Mouse (Mus musculus): ENCODE results near the gene Palm2. TPM values are rescaled to one million over a fixed set of nuclear protein-coding genes. Genes with fewer than 3 reads are reported as not detected.
A peak's percentile ranks its signal among the peaks of the same experiment; 100 is the strongest.

Gene Palm2
- polyA plus RNA-seq, 1 experiment from 2014 or later, result 2.6 TPM

DNA sequence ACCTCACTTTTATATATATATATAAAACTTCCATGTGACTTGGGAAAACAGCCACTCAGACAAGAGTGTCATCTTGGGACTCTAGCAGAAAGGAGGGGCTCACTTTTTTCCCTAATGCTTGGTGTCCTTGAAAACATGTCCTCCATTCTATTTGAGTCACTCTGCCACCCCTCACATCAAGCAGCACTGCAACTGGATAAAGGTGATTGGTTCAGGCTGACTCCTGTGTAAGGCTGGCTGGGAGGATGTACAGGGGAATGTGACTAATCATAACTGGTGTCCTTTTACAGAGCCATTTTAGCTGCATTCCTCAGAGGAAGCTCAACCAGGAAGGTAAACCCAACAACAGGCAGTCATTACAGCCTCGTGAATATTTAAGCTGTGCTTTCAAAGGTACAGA is 200.9 kb downstream of the Palm2 start:
- no peaks in the 10 kb centered on the region for H3K27me3 ChIP-seq (replicated peaks)
- H3K4me2 ChIP-seq (replicated peaks), result no peak overlapping the region
- H3K27ac ChIP-seq, result no peak overlapping the region
- no peak overlapping the region for H3K9ac ChIP-seq
- no peaks in the 10 kb centered on the region for H3K36me3 ChIP-seq
- H3K9me3 ChIP-seq, result no peaks in the 10 kb centered on the region
- WGBS, result 54% methylated on average over 1 of the region's 1 CpGs
- ATAC-seq (ENCODE audit: low FRiP score, low read depth), result no peak
- H3K4me1 ChIP-seq, result peaks cover 14% of the 10 kb centered on the region
- no peak overlapping the region for H3K4me3 ChIP-seq

DNA sequence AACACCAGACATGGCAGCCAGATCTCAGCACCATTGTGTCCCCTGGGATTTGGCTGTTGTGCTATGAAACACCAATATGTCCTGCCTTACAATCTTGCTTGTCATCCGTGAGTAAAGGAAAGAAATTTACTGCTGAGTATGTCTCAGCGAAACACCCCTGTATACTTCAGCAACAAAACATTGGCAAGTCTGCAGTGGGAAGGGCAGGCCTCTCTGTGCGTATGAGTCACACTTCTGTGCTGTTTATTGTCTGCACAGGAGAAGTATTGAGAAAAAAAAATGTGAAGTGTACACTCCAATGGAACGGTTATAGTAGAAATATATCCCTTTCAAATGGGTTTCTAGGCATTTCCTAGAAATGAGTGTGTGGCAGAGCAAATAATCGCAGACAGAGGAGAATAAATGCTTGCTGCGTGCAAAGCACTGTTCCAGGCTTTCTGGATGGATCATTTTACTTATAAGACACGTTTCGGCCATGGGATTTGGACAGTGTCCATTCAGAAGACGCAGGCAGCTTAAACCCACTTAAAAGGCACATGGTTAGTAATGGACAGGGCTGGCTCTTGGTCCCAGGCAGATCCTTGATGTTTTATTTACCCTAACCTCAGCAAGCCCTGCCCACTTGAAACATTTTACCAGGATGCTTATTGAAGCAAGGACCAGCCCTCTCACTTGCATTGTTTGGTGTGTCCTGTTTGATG is 202.9 kb downstream of the Palm2 start:
- Histone ChIP-seq H3K27me3 (replicated peaks) (no peaks in the 10 kb centered on the region), H3K4me2 (replicated peaks) (no peak overlapping the region), H3K4me3 (no peak overlapping the region), H3K9ac (no peak overlapping the region), H3K27ac (no peak overlapping the region), H3K4me1 (peaks cover 14% of the 10 kb centered on the region), H3K9me3 (no peaks in the 10 kb centered on the region), H3K36me3 (no peaks in the 10 kb centered on the region)
- 82% methylated on average over 9 of the region's 9 CpGs for WGBS
- no peak for ATAC-seq (ENCODE audit: low FRiP score, low read depth)

DNA sequence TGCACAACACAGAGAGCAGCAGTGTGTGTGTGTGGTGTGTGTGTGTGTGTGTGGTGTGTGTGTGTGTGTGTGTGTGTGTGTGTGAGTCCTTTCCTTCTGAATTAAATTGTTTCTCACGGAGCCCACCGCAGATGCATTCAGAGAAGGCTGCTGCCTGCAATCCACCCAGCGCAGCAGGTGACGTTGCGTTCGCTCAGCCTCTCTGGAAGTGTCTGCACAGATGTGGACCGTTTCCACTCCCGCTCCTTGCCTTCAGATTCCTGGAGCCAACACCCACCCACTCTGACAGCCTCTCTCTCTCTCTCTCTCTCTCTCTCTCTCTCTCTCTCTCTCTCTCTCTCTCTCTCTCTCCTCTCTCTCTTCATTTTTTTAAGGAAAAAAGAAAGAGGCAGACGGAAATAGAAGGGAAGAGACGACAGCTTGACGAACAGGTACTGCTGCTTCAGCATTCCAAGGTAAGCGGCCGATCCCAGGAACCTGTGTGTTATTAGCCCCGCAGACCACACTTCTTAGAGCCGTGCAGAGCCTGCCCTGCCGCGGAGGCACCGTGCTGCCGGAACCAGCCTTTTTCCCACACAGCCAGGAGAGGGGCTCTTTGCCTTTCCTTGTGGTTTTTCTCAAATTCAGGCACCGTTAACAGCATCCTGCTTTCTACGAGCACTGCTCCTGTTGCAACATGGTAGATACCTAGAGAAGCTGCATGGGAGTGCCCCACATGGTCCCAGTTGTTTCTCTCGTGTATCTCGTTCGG is 203.8 kb downstream of the Palm2 start:
- Histone ChIP-seq H3K36me3 (no peaks in the 10 kb centered on the region), H3K9me3 (no peaks in the 10 kb centered on the region), H3K27ac (no peak overlapping the region; the same call in 1 of the 2 replicates), H3K4me3 (peak overlapping the region; percentile 18), H3K4me2 (replicated peaks) (peak overlapping the region; percentile 57), H3K27me3 (replicated peaks) (no peaks in the 10 kb centered on the region), H3K4me1 (peaks cover 14% of the 10 kb centered on the region), H3K9ac (peak overlapping the region; percentile 47; the same call in 1 of the 2 replicates)
- ATAC-seq (ENCODE audit: low FRiP score, low read depth), result peak; percentile 63
- whole genome bisulfite sequencing, result 27% methylated on average over 24 of the region's 24 CpGs

DNA sequence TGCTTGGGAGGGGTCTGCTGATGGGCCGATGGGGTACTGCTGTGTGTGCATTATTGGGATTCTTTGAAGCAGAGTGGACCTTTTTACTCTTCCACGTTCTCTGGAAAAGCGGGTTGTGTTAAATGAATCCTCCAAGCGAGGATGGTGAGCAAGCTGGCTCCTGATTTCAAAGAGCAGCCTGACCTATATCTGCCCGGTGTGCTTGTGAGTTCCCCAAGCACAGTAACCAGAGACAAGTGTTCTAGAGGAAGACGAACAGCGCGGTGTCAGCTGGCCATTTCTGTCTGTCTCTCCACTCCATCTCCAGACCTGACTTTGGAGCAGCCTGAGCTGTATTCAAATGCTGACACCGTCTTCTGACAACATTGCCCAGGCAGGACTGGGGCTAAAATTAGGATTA is 204.9 kb downstream of the Palm2 start:
- WGBS, result 80% methylated on average over 9 of the region's 9 CpGs
- Histone ChIP-seq H3K36me3 (no peaks in the 10 kb centered on the region), H3K9me3 (no peaks in the 10 kb centered on the region), H3K4me3 (no peak overlapping the region), H3K27ac (no peak overlapping the region), H3K27me3 (replicated peaks) (no peaks in the 10 kb centered on the region), H3K9ac (no peak overlapping the region), H3K4me2 (replicated peaks) (peak overlapping the region; percentile 57; the same call in 1 of the 2 replicates), H3K4me1 (peaks cover 14% of the 10 kb centered on the region)
- no peak for ATAC-seq (ENCODE audit: low FRiP score, low read depth)

DNA sequence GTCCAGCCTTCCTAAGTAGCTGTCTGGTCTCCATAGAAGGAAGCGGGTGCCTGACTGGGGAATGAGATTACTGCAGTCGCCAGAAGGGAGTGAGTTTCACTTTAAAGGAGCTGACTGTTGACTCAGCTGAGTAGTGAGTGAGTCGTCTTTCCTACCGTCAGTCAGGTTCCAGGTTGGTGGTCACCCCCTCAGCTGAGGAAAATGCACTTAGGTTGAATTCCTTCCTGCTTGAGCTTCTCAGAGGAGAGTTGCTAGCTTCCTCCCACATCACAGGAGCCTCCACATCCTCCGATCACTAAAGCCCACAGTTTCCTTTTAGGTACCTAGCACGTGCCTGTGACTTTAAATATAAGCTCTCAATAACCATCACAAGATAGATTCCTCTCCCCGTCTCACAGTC is 206.2 kb downstream of the Palm2 start:
- Histone ChIP-seq H3K4me3 (no peak overlapping the region), H3K36me3 (no peaks in the 10 kb centered on the region)

DNA sequence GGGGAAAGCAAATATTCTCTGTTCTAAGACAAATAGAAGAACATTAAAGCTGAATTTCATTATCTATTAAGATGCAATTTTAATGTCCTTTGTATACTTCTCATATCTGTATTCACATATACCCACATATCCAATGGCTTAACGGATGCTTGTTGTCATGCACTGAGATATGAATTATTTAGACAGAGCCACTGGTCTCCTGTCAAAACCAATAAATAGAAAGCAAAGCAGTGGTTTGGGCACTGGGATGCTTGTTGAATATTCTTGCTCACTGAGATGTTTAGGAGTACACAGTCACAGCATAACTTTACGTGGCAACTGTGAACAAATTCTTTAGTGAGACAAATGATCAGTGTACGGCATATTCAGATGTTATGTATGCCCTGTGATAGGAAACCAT is 206.9 kb downstream of the Palm2 start:
- Histone ChIP-seq H3K9me3 (no peaks in the 10 kb centered on the region), H3K4me2 (replicated peaks) (no peak overlapping the region), H3K36me3 (no peaks in the 10 kb centered on the region), H3K27me3 (replicated peaks) (no peaks in the 10 kb centered on the region), H3K4me3 (no peak overlapping the region), H3K9ac (no peak overlapping the region), H3K27ac (no peak overlapping the region), H3K4me1 (peaks cover 14% of the 10 kb centered on the region)
- no peak for ATAC-seq (ENCODE audit: low FRiP score, low read depth)
- 88% methylated on average over 3 of the region's 3 CpGs for WGBS

More for the DNA sequence above, 206.2 kb downstream of the Palm2 start:
- Histone ChIP-seq H3K9ac (no peak overlapping the region), H3K4me1 (peaks cover 14% of the 10 kb centered on the region), H3K27ac (no peak overlapping the region), H3K9me3 (no peaks in the 10 kb centered on the region), H3K27me3 (replicated peaks) (no peaks in the 10 kb centered on the region), H3K4me2 (replicated peaks) (no peak overlapping the region)
- WGBS, result 55% methylated on average over 7 of the region's 7 CpGs
- no peak for ATAC-seq (ENCODE audit: low FRiP score, low read depth)

DNA sequence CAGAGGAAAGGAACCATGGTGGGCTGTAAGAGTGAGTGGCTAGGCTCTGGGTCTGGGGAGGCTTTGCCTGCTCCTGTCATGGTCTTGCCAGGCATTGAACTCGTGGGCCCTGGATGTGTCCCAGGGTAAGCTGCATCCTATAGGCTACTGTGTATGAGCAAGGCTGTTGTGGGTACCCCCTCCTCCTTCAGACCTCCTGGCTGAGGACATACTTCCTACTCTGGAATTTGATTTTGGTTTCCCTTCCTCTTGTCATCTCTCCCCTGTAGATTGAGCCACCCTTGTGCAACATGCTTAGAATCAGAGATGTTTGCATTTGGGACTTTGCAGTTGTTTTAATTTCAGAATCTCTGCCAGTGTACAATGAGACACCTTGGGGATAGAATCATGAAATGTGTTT is 216.9 kb downstream of the Palm2 start:
- Histone ChIP-seq H3K9me3 (no peaks in the 10 kb centered on the region), H3K4me1 (no peaks in the 10 kb centered on the region)

DNA sequence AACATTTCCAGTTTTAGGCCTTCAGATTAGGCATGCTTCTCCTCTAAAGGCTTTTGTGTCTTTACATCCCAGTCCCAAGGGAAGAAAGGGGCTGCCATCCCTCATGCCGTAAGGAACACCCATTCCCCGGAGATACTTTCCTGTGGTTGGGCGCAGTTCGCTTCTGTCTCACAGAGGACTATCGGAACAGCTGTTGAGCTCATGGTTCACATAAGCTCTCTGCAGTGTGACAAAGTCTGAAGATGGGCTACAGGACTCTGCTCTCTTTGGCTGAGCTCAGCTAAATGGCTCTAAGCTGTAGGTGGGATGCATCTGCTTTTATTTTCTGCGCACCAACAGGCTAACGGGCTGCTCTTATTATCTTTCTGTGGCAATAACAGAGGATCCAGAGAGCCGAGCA is 217.5 kb downstream of the Palm2 start:
- Histone ChIP-seq H3K4me3 (no peak overlapping the region), H3K4me2 (replicated peaks) (no peak overlapping the region), H3K4me1 (no peaks in the 10 kb centered on the region), H3K9me3 (no peaks in the 10 kb centered on the region), H3K27ac (no peak overlapping the region), H3K36me3 (no peaks in the 10 kb centered on the region), H3K9ac (no peak overlapping the region), H3K27me3 (replicated peaks) (no peaks in the 10 kb centered on the region)
- 83% methylated on average over 8 of the region's 8 CpGs for WGBS
- ATAC-seq (ENCODE audit: low FRiP score, low read depth), result no peak

More for the DNA sequence above, 216.9 kb downstream of the Palm2 start:
- no peak overlapping the region for H3K4me3 ChIP-seq
- no peak overlapping the region for H3K4me2 ChIP-seq (replicated peaks)
- no peak overlapping the region for H3K9ac ChIP-seq
- no peaks in the 10 kb centered on the region for H3K27me3 ChIP-seq (replicated peaks)
- H3K27ac ChIP-seq, result no peak overlapping the region
- no peak for ATAC-seq (ENCODE audit: low FRiP score, low read depth)
- 78% methylated on average over 1 of the region's 1 CpGs for WGBS
- no peaks in the 10 kb centered on the region for H3K36me3 ChIP-seq

DNA sequence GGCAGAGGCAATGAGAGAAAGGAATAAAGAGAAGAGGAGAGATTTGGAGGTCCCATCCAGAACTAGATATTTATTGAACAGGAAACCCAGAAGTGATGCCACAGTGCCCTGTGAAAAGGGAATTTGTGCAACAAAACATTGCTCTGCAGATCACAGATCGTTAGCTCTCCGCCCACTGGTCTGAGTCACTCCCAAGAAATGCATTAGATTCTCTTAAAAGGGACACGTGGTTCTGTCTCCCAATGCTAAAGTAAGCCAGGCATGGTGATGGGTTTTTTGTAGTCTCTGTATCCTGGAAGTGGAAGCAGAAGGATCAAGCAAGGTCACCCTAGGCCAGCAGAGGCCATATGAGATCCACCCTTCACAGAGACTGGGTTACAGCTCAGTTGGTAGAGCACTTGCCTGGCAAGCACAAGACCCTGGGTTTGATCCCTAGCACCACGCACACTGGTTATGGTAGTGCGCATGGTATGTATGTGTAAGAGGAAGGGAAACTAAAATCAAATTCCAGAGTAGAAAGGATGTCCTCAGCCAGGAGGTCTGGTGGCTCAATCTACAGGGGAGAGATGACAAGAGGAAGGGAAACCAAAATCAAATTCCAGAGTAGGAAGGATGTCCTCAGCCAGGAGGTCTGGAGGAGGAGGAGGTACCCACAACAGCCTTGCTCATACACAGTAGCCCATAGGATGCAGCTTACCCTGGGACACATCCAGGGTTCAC is 218.3 kb downstream of the Palm2 start:
- no peak overlapping the region for H3K9ac ChIP-seq
- no peak for ATAC-seq (ENCODE audit: low FRiP score, low read depth)

DNA sequence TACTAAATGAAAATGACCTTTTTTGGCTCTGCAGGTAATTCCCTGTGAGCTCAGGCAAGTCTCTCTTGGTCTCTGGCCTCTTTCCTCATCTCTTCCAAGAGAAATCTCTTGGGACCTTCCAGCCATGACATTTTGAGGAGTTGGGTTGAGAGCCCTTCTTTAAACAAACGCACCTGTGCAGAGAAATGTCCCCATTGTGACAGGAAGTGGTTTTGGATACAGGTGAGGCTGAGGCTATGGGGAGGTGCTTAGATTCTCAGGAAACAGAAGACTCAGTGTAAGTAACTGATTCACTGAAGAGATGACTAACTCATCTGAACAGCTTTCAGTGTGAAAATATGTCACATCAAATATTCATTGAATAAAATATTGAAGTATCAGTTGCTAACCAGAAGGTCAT is 221.9 kb downstream of the Palm2 start:
- Histone ChIP-seq H3K4me2 (replicated peaks) (no peak overlapping the region), H3K36me3 (no peaks in the 10 kb centered on the region), H3K4me3 (no peak overlapping the region), H3K27me3 (replicated peaks) (no peaks in the 10 kb centered on the region), H3K9me3 (no peaks in the 10 kb centered on the region), H3K4me1 (peaks cover 11% of the 10 kb centered on the region; the same call in 1 of the 2 replicates), H3K9ac (no peak overlapping the region), H3K27ac (no peak overlapping the region)
- 77% methylated on average over 1 of the region's 1 CpGs for WGBS
- no peak for ATAC-seq (ENCODE audit: low FRiP score, low read depth)

More for the DNA sequence above, 218.3 kb downstream of the Palm2 start:
- no peaks in the 10 kb centered on the region for H3K27me3 ChIP-seq (replicated peaks)
- H3K4me3 ChIP-seq, result no peak overlapping the region
- H3K4me2 ChIP-seq (replicated peaks), result no peak overlapping the region
- H3K4me1 ChIP-seq, result no peaks in the 10 kb centered on the region
- H3K9me3 ChIP-seq, result no peaks in the 10 kb centered on the region
- no peak overlapping the region for H3K27ac ChIP-seq
- H3K36me3 ChIP-seq, result no peaks in the 10 kb centered on the region
- WGBS, result 85% methylated on average over 5 of the region's 5 CpGs

DNA sequence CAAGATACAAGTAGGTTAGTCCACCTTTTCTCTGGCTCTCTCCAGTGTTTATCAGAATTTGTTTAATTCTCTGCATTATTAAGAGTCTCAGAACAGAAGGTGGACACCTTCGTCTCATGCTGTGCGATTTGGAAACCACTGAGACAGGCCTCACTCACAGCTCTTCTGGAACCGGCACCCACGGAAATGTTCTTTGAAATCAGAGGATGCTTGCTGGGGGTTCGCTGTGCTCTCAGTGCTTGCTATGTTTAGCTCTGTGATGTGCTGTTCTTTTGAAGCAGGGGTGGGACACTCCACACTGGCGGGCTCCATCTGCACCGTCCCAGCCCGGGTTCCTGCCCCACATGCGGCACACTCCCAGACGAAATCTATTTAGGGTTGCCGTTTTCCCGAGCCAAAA is 222.3 kb downstream of the Palm2 start:
- no peak for ATAC-seq (ENCODE audit: low FRiP score, low read depth)

DNA sequence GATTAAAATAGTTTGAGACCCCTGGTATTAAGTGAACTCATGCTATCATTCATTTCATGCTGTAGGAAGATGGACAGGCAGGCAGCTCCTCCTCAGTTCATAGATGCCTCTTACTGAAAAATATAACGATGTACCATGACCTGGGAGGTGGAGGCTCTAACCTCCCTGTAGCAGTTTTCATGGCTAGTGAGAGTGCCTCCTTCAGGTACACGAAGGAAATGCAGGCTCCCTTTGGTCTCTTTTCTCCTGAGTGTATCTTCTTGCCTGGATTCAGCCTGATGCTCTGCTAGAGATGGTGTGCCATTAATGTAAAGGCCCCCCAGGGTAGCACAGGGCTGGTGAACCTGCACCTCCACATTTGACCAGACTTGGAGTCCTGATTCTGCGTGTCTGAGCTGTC is 222.8 kb downstream of the Palm2 start:
- no peak overlapping the region for H3K4me3 ChIP-seq
- no peaks in the 10 kb centered on the region for H3K27me3 ChIP-seq (replicated peaks)
- WGBS, result 87% methylated on average over 3 of the region's 3 CpGs
- no peak overlapping the region for H3K9ac ChIP-seq
- H3K36me3 ChIP-seq, result no peaks in the 10 kb centered on the region
- H3K27ac ChIP-seq, result no peak overlapping the region
- H3K9me3 ChIP-seq, result no peaks in the 10 kb centered on the region
- H3K4me2 ChIP-seq (replicated peaks), result no peak overlapping the region
- ATAC-seq (ENCODE audit: low FRiP score, low read depth), result no peak
- peaks cover 12% of the 10 kb centered on the region; the same call in 1 of the 2 replicates for H3K4me1 ChIP-seq

More for the DNA sequence above, 222.3 kb downstream of the Palm2 start:
- Histone ChIP-seq H3K4me2 (replicated peaks) (no peak overlapping the region), H3K4me3 (no peak overlapping the region), H3K9ac (no peak overlapping the region), H3K27ac (no peak overlapping the region), H3K4me1 (peaks cover 12% of the 10 kb centered on the region; the same call in 1 of the 2 replicates), H3K9me3 (no peaks in the 10 kb centered on the region), H3K36me3 (no peaks in the 10 kb centered on the region), H3K27me3 (replicated peaks) (no peaks in the 10 kb centered on the region)
- 93% methylated on average over 12 of the region's 12 CpGs for WGBS

All from neural tube, embryonic 12.5 days (tissue).